ENCODE assay signal across 8 mouse cellular contexts in the genomic region with DNA sequence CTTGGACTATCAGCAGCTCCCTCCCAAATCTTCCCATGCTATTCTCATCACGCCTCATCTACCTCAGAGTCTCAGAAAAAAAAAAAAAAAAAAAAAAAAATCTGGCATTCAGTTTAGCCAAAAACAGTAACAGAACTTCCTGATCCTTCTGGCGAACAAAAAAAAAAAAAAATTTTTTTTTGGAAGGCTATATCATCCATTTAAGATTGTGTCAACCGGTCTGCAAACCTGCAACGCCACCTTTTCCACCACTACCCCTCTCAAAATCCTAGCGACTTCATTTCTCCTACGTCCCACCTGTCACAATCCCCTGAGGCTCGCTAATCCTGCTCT. TPM values are rescaled to one million over a fixed set of nuclear protein-coding genes. Genes with fewer than 3 reads are reported as not detected.
DNase-seq lines count a peak whose midpoint lies in the region; ATAC-seq lines count a peak whose summit lies in the region.

No protein-coding gene starts in this region.

- H3K27me3 ChIP-seq in kidney, embryonic 14.5 days (ENCODE audit: control insufficient read depth, insufficient read depth, low read length), result no peaks in the 10 kb centered on the region
- no peaks in the 10 kb centered on the region for H3K27me3 ChIP-seq in hindbrain, embryonic 15.5 days
- H3K27me3 ChIP-seq in midbrain, embryonic 16.5 days (ENCODE audit: control insufficient read depth, insufficient read depth, low read depth, low read length), result no peaks in the 10 kb centered on the region

- H3K4me3 ChIP-seq in kidney, embryonic 14.5 days (ENCODE audit: low read length), result peak overlapping the region; percentile 71
- peak overlapping the region; percentile 100 for H3K4me3 ChIP-seq in hindbrain, embryonic 15.5 days
- peak overlapping the region; percentile 99 for H3K4me3 ChIP-seq in midbrain, embryonic 16.5 days (ENCODE audit: low read depth, low read length)

- intact Hi-C loops in left cerebral cortex, postnatal 4 days (cut with DNase I), result no loop called here

- peak overlapping the region; percentile 97 for H3K27ac ChIP-seq in kidney, embryonic 14.5 days (ENCODE audit: low read depth, low read length)
- peak overlapping the region; percentile 100 for H3K27ac ChIP-seq in hindbrain, embryonic 15.5 days (replicated peaks)
- peak overlapping the region; percentile 100 for H3K27ac ChIP-seq in midbrain, embryonic 16.5 days (ENCODE audit: low read length)

- WGBS in kidney, embryonic 14.5 days, result 0% methylated on average over 7 of the region's 7 CpGs
- 0% methylated on average over 7 of the region's 7 CpGs for WGBS in hindbrain, embryonic 15.5 days
- WGBS in midbrain, embryonic 16.5 days, result 0% methylated on average over 7 of the region's 7 CpGs

- H3K4me2 ChIP-seq in kidney, embryonic 14.5 days (replicated peaks; ENCODE audit: low read depth, low read length), result peak overlapping the region; percentile 65
- peak overlapping the region; percentile 79 for H3K4me2 ChIP-seq in hindbrain, embryonic 15.5 days
- H3K4me2 ChIP-seq in midbrain, embryonic 16.5 days (ENCODE audit: low read length), result peak overlapping the region; percentile 82

- ATAC-seq in kidney, embryonic 14.5 days (ENCODE audit: low FRiP score, low TSS enrichment), result no peak
- no peak for ATAC-seq in hindbrain, embryonic 15.5 days (ENCODE audit: low FRiP score, low read depth)
- no peak for ATAC-seq in midbrain, embryonic 16.5 days

- peak overlapping the region; percentile 91 for H3K9ac ChIP-seq in kidney, embryonic 14.5 days (ENCODE audit: low read depth, low read length)
- peak overlapping the region; percentile 100 for H3K9ac ChIP-seq in hindbrain, embryonic 15.5 days
- peak overlapping the region; percentile 100 for H3K9ac ChIP-seq in midbrain, embryonic 16.5 days (ENCODE audit: low read depth, low read length)

- H3K9me3 ChIP-seq in kidney, embryonic 14.5 days (ENCODE audit: control insufficient read depth, low read length), result no peaks in the 10 kb centered on the region
- H3K9me3 ChIP-seq in hindbrain, embryonic 15.5 days, result no peaks in the 10 kb centered on the region
- no peaks in the 10 kb centered on the region for H3K9me3 ChIP-seq in midbrain, embryonic 16.5 days (replicated peaks; ENCODE audit: control insufficient read depth, low read length, poor library complexity, severe bottlenecking)

- H3K4me1 ChIP-seq in kidney, embryonic 14.5 days (ENCODE audit: control insufficient read depth, insufficient read depth, low read length), result peaks cover 3% of the 10 kb centered on the region; the same call in 1 of the 2 replicates
- peaks cover 41% of the 10 kb centered on the region for H3K4me1 ChIP-seq in hindbrain, embryonic 15.5 days (replicated peaks)
- H3K4me1 ChIP-seq in midbrain, embryonic 16.5 days (ENCODE audit: control insufficient read depth, insufficient read depth, low read length), result peaks cover 42% of the 10 kb centered on the region

- no peak for DNase-seq in kidney, postnatal 25 days
- DNase-seq in brain, embryonic 18.5 days (ENCODE audit: low read depth, low spot score), result peak; percentile 12
- DNase-seq in right cerebral cortex, postnatal 4 days, result no peak
- no peak for DNase-seq in left cerebral cortex, postnatal 4 days
- no peak for DNase-seq in layer of hippocampus, postnatal 14 days (ENCODE audit: low spot score in 2 of 2)

- H3K36me3 ChIP-seq in kidney, embryonic 14.5 days (ENCODE audit: control insufficient read depth, insufficient read depth, low read length), result 0 out of 2 replicates have a peak, but pooled peaks cover 1% of the 10 kb centered on the region
- no peaks in the 10 kb centered on the region for H3K36me3 ChIP-seq in hindbrain, embryonic 15.5 days
- H3K36me3 ChIP-seq in midbrain, embryonic 16.5 days (ENCODE audit: control insufficient read depth, insufficient read depth, low read length), result no peaks in the 10 kb centered on the region

RNA-seq across cellular contexts. Expression of a gene that starts 0.8 kb away (rescaled TPM):
- 127 and 131 TPM in 2 replicates for polyA plus RNA-seq in kidney, embryonic 14.5 days (2014; fragmentation: Nextera tagmentation; extraction: Ambion mirVana)
- 643 and 672 TPM in 2 replicates for polyA plus RNA-seq in hindbrain, embryonic 15.5 days (2015; fragmentation: Nextera tagmentation; extraction: Ambion mirVana)
- polyA plus RNA-seq in midbrain, embryonic 16.5 days (2015; fragmentation: Nextera tagmentation; extraction: Ambion mirVana), result 654 and 682 TPM in 2 replicates
- 100 to 1,000 TPM; 589 to 625 TPM for total RNA-seq in left cerebral cortex, postnatal 4 days (2021)
- total RNA-seq in layer of hippocampus, postnatal 14 days (2021), result 100 to 1,000 TPM; 850 to 871 TPM

RNA-seq across cellular contexts. Expression of a gene that starts 11.6 kb away (rescaled TPM):
- 12.5 and 17.7 TPM in 2 replicates for polyA plus RNA-seq in kidney, embryonic 14.5 days (2014; fragmentation: Nextera tagmentation; extraction: Ambion mirVana)
- 6.6 and 6.8 TPM in 2 replicates for polyA plus RNA-seq in hindbrain, embryonic 15.5 days (2015; fragmentation: Nextera tagmentation; extraction: Ambion mirVana)
- polyA plus RNA-seq in midbrain, embryonic 16.5 days (2015; fragmentation: Nextera tagmentation; extraction: Ambion mirVana), result 6.7 and 6.8 TPM in 2 replicates
- total RNA-seq in left cerebral cortex, postnatal 4 days (2021), result 10 to 100 TPM; 23.6 to 24.6 TPM
- total RNA-seq in layer of hippocampus, postnatal 14 days (2021), result 10 to 100 TPM; 20.8 to 20.9 TPM
